8 mouse cellular contexts compared by ENCODE assay signal in the genomic region with DNA sequence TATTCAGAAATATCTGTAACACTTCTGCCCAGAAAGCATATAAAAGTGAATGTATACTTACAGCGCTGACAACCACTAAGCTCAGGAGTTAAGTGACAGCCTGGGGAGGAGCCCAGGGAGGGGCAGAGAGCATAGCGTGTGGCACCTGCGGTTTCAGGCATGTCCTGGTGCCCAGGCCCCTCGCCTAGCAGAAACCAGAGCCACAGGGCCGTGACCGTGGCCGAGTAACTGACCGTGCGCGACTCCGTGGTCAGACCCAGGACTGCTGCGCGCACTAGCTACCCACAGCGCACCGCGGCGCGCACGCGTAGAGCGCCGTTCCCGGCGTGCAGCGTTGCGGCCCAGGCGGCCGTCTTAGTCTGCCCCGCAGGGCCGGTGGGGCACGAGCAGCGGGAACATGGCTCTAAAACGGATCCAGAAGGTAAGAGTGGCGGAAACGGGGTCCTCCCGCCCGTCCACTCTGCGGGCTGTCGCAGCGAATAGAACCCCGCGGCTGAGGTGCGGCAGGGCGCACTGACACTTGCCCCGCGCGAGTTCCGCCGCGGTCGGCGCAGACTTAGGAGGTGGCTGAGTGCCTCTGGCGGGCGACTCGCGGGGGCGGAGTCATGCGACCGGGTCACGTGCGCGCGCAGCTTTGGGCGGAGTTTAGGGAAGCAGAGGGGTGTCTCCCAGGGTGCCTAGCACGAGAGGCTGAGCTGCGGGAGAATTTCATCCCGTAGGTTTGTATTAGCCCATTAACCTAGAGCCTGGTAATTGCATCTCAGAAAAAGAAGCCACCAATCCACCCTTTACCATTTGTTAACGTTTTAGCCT. TPM values are rescaled to one million over a fixed set of nuclear protein-coding genes. Genes with fewer than 3 reads are reported as not detected.
DNase-seq lines count a peak whose midpoint lies in the region; ATAC-seq and TF ChIP-seq lines count a peak whose summit lies in the region.

Gene Urgcp (minus strand): TSS at position 557 of the 813 bp plus-strand sequence.

- H3K36me3 ChIP-seq in C2C12 (ENCODE audit: control insufficient read depth, insufficient read depth) (peaks cover 5% of the 10 kb centered on the region), myocyte (ENCODE audit: control insufficient read depth, insufficient read depth) (no peaks in the 10 kb centered on the region)
- H3K36me3 ChIP-seq in erythroblast, embryonic 14.5 days (ENCODE audit: control insufficient read depth) = peaks cover 3% of the 10 kb centered on the region
- H3K36me3 ChIP-seq in heart, embryonic 11.5 days (ENCODE audit: control insufficient read depth, insufficient read depth, low read length) = no peaks in the 10 kb centered on the region; the same call in none of the 2 replicates
- peaks cover 3% of the 10 kb centered on the region; the same call in 1 of the 2 replicates for H3K36me3 ChIP-seq in kidney, embryonic 16.5 days (ENCODE audit: insufficient read depth, low read length)
- H3K36me3 ChIP-seq in liver, adult 2 months (ENCODE audit: control insufficient read depth, insufficient read depth, low read length) = peaks cover 2% of the 10 kb centered on the region; the same call in 1 of the 2 replicates
- H3K36me3 ChIP-seq in splenic B cell, adult 2 months (ENCODE audit: control insufficient read depth, insufficient read depth, low read length, poor library complexity, severe bottlenecking) = 0 out of 2 replicates have a peak, but pooled peaks cover 2% of the 10 kb centered on the region

- H3K9ac ChIP-seq in heart, embryonic 11.5 days (ENCODE audit: low read depth, low read length) = peak within 1 kb of the TSS; percentile 97
- peak within 1 kb of the TSS; percentile 73 for H3K9ac ChIP-seq in kidney, embryonic 16.5 days (replicated peaks; ENCODE audit: low read length)
- H3K9ac ChIP-seq in liver, adult 2 months (ENCODE audit: low read depth, low read length) = peak within 1 kb of the TSS; percentile 93

- DNase-seq in brain, embryonic 14.5 days (ENCODE audit: low read depth) = peak; percentile 98
- DNase-seq in liver, adult 2 months (ENCODE audit: extremely low read depth, low read depth, low spot score) = peak; percentile 82
- DNase-seq in splenic B cell, adult 2 months (ENCODE audit: low read depth, low spot score) = peak; percentile 98

- H3ac ChIP-seq in C2C12 (ENCODE audit: control insufficient read depth, insufficient read length, low read depth) = peak within 1 kb of the TSS; percentile 91
- H3ac ChIP-seq in myocyte (ENCODE audit: control insufficient read depth, insufficient read length) = peak within 1 kb of the TSS; percentile 71

- peak within 1 kb of the TSS; percentile 97 for H3K27ac ChIP-seq in heart, embryonic 11.5 days (ENCODE audit: low read depth, low read length)
- peak within 1 kb of the TSS; percentile 97 for H3K27ac ChIP-seq in kidney, embryonic 16.5 days (ENCODE audit: low read length)
- peak within 1 kb of the TSS; percentile 89 for H3K27ac ChIP-seq in liver, adult 2 months (replicated peaks; ENCODE audit: insufficient read depth, low read depth, low read length)

- WGBS in heart, embryonic 11.5 days (ENCODE audit: insufficient replicate concordance) = under 1% methylated on average over 68 of the region's 68 CpGs
- under 1% methylated on average over 68 of the region's 68 CpGs for WGBS in kidney, embryonic 16.5 days
- WGBS in liver, adult 2 months = under 1% methylated on average over 68 of the region's 68 CpGs

- peak within 1 kb of the TSS; percentile 88 for H3K4me2 ChIP-seq in heart, embryonic 11.5 days
- peak within 1 kb of the TSS; percentile 72 for H3K4me2 ChIP-seq in kidney, embryonic 16.5 days (replicated peaks; ENCODE audit: low read depth, low read length)
- H3K4me2 ChIP-seq in myocyte (ENCODE audit: low read depth) = peak within 1 kb of the TSS; percentile 89

- no peaks in the 10 kb centered on the region for H3K9me3 ChIP-seq in erythroblast, embryonic 14.5 days (ENCODE audit: control insufficient read depth, low read length)
- H3K9me3 ChIP-seq in heart, embryonic 11.5 days (replicated peaks; ENCODE audit: control insufficient read depth, low read length) = no peaks in the 10 kb centered on the region
- H3K9me3 ChIP-seq in kidney, embryonic 16.5 days (ENCODE audit: low read length) = no peaks in the 10 kb centered on the region

- ATAC-seq in heart, embryonic 11.5 days (replicated peaks; ENCODE audit: insufficient number of reproducible peaks, low FRiP score, low TSS enrichment) = peak; percentile 99
- peak; percentile 99 for ATAC-seq in kidney, embryonic 16.5 days (ENCODE audit: low FRiP score, low TSS enrichment)

- TF ChIP-seq CTCF in C2C12 (IDR thresholded peaks at IDR 0.05; ENCODE audit: control insufficient read depth, insufficient read depth, insufficient read length) = no peak
- peak; percentile 17; the same call in 1 of the 2 replicates for TF ChIP-seq CTCF in brain, embryonic 14.5 days (IDR thresholded peaks at IDR 0.05; ENCODE audit: borderline replicate concordance, extremely low read depth, insufficient read depth, insufficient read length)
- peak; percentile 22; the same call in 1 of the 2 replicates for TF ChIP-seq CTCF in liver, adult 2 months (IDR thresholded peaks at IDR 0.05; ENCODE audit: low read depth, low read length)

- H3K4me1 ChIP-seq in erythroblast, embryonic 14.5 days (ENCODE audit: control insufficient read depth) = peaks cover 31% of the 10 kb centered on the region
- no peaks in the 10 kb centered on the region for H3K4me1 ChIP-seq in heart, embryonic 11.5 days (ENCODE audit: control insufficient read depth, insufficient read depth, low read length)
- peaks cover 11% of the 10 kb centered on the region for H3K4me1 ChIP-seq in kidney, embryonic 16.5 days (ENCODE audit: insufficient read depth, low read length)
- H3K4me1 ChIP-seq in liver, adult 2 months (ENCODE audit: control insufficient read depth, insufficient read depth, low read length) = peaks cover 3% of the 10 kb centered on the region; the same call in 1 of the 2 replicates

- peak; percentile 95 for TF ChIP-seq POLR2A in brain, embryonic 14.5 days (IDR thresholded peaks at IDR 0.05; ENCODE audit: borderline replicate concordance, extremely low read depth, insufficient read depth, insufficient read length, poor library complexity, severe bottlenecking)
- TF ChIP-seq POLR2A in liver, adult 2 months (IDR thresholded peaks at IDR 0.05; ENCODE audit: extremely low read depth, insufficient read depth, low read length) = peak; percentile 96
- TF ChIP-seq POLR2A in myocyte (IDR thresholded peaks at IDR 0.05; ENCODE audit: insufficient read length, low read depth) = peak; percentile 86

- H3K27me3 ChIP-seq in C2C12 (ENCODE audit: control insufficient read depth, insufficient read depth, insufficient read length) = no peaks in the 10 kb centered on the region
- H3K27me3 ChIP-seq in erythroblast, embryonic 14.5 days (ENCODE audit: control insufficient read depth) = no peaks in the 10 kb centered on the region
- no peaks in the 10 kb centered on the region for H3K27me3 ChIP-seq in heart, embryonic 11.5 days (ENCODE audit: control insufficient read depth, insufficient read depth, low read length)
- no peaks in the 10 kb centered on the region for H3K27me3 ChIP-seq in kidney, embryonic 16.5 days (ENCODE audit: insufficient read depth, low read length)
- no peaks in the 10 kb centered on the region for H3K27me3 ChIP-seq in liver, adult 2 months (ENCODE audit: control insufficient read depth, insufficient read depth, low read length)
- H3K27me3 ChIP-seq in myocyte (ENCODE audit: control insufficient read depth, insufficient read depth, insufficient read length) = no peaks in the 10 kb centered on the region
- H3K27me3 ChIP-seq in splenic B cell, adult 2 months (ENCODE audit: control insufficient read depth, insufficient read depth, low read length, poor library complexity, severe bottlenecking) = no peaks in the 10 kb centered on the region

- H3K4me3 ChIP-seq in C2C12 (ENCODE audit: insufficient read depth, poor library complexity, severe bottlenecking) (peak within 1 kb of the TSS; percentile 64), myocyte (peak within 1 kb of the TSS; percentile 75)
- peak within 1 kb of the TSS; percentile 78 for H3K4me3 ChIP-seq in erythroblast, embryonic 14.5 days (replicated peaks)
- H3K4me3 ChIP-seq in heart, embryonic 11.5 days (ENCODE audit: low read depth, low read length) = peak within 1 kb of the TSS; percentile 83
- H3K4me3 ChIP-seq in kidney, embryonic 16.5 days (ENCODE audit: low read length) = peak within 1 kb of the TSS; percentile 55
- H3K4me3 ChIP-seq in liver, adult 2 months (ENCODE audit: insufficient read depth, low read depth, low read length) = peak within 1 kb of the TSS; percentile 81

- peaks cover 57% of the 10 kb centered on the region for H3K79me2 ChIP-seq in C2C12 (ENCODE audit: control insufficient read depth, insufficient read depth)
- H3K79me2 ChIP-seq in liver, adult 2 months (ENCODE audit: control insufficient read depth, insufficient read depth, low read length) = peaks cover 3% of the 10 kb centered on the region; the same call in 1 of the 2 replicates
- H3K79me2 ChIP-seq in myocyte (ENCODE audit: control insufficient read depth, insufficient read depth) = peaks cover 17% of the 10 kb centered on the region

- peaks cover 15% of the 10 kb centered on the region for H3K79me3 ChIP-seq in C2C12 (ENCODE audit: low read depth)

TF ChIP-seq in C2C12, 6 proteins besides CTCF, POLR2A, EP300 and RAD21:
- TF ChIP-seq USF1 (IDR thresholded peaks at IDR 0.05; ENCODE audit: low read depth) (peak; percentile 92), CEBPB (IDR thresholded peaks at IDR 0.05; ENCODE audit: low read depth) (no peak), MYOD1 (IDR thresholded peaks at IDR 0.05; ENCODE audit: control insufficient read depth, insufficient read length, low read depth) (no peak), FOSL1 (IDR thresholded peaks at IDR 0.05; ENCODE audit: insufficient read depth, low read length, poor library complexity, severe bottlenecking) (no peak), MAX (IDR thresholded peaks at IDR 0.05) (peak; percentile 82)

TF ChIP-seq in myocyte, 11 proteins besides CTCF, POLR2A, EP300 and RAD21 (continues in another document):
- TF ChIP-seq USF1 (IDR thresholded peaks at IDR 0.05; ENCODE audit: low read depth) (peak; percentile 91), REST (IDR thresholded peaks at IDR 0.05; ENCODE audit: insufficient read depth, insufficient read length) (peak; percentile 14), CEBPB (IDR thresholded peaks at IDR 0.05; ENCODE audit: insufficient read depth, poor library complexity, severe bottlenecking) (no peak), MYOG (IDR thresholded peaks at IDR 0.05; ENCODE audit: control insufficient read depth in 1 of 3, insufficient read depth in 1 of 3, insufficient read length in 2 of 3, low read depth in 2 of 3) (peak in 2 of 3 experiments; percentile 11 to 47)

RNA-seq across cellular contexts. Expression of gene Urgcp, which starts in this region (rescaled TPM):
- polyA plus RNA-seq in C2C12 (2012; fragmentation: generic; extraction: Trizol) (22.3 TPM), myocyte (2012; fragmentation: generic; extraction: Trizol) (21.3 TPM)
- 20.6 and 25.9 TPM in 2 replicates for polyA plus RNA-seq in brain, embryonic 14.5 days (2012; rRNA removed)
- 0.40 and 0.51 TPM in 2 replicates for polyA plus RNA-seq in erythroblast, embryonic 14.5 days (2012)
- 14.2 and 18.7 TPM in 2 replicates for polyA plus RNA-seq in heart, embryonic 11.5 days (2014; fragmentation: Nextera tagmentation; extraction: Ambion mirVana)
- polyA plus RNA-seq in kidney, embryonic 16.5 days (2015; fragmentation: Nextera tagmentation; extraction: Ambion mirVana) = 25.9 and 27.8 TPM in 2 replicates
- 9.5 and 12.3 TPM in 2 replicates for total RNA-seq in liver, adult 2 months (2014; rRNA removed)
- 15.2 and 16.8 TPM in 2 replicates for polyA plus RNA-seq in liver, adult 2 months (2012; rRNA removed)

Comparison
In these comparisons a context has a peak if more than half of its experiments do, and no peak if none do; other contexts are left out.
1. Peak in every context shown above with its lines: DNase-seq, ATAC-seq, H3K4me3 ChIP-seq and H3K27ac ChIP-seq.
2. RNA of gene Urgcp (polyA plus RNA-seq): 25.9 to 27.8 TPM in kidney, embryonic 16.5 days, 20.6 to 25.9 TPM in brain, embryonic 14.5 days, 22.3 TPM in C2C12 (single experiment), 21.3 TPM in myocyte (single experiment), 15.2 to 16.8 TPM in liver, adult 2 months and 14.2 to 18.7 TPM in heart, embryonic 11.5 days; 0.40 to 0.51 TPM in erythroblast, embryonic 14.5 days; every median in the first group is over 10 times any median in the second.